Mouse (Mus musculus) CH12.LX (cell line): Measurements from ENCODE around the gene Foxa1.

Source experiments
- CTCF ChIP-seq, 2 experiments: IDR thresholded peaks in 1 of 2; conservative IDR thresholded peaks in 1 of 2; 2 replicates each; pipeline ENCODE4 v1.5.1; 2011 to 2012; ENCODE audit warnings: low read depth in 2 of 2, low read length in 2 of 2, improper control_type of control experiment in 1 of 2, inconsistent platforms in 1 of 2, mild to moderate bottlenecking in 1 of 2, moderate library complexity in 1 of 2
- E2F4 ChIP-seq: IDR thresholded peaks from 2 replicates; pipeline ENCODE4 v1.6.1; 2011; ENCODE audit warnings: low read depth, low read length, improper control_type of control experiment; ENCODE audit not compliant: insufficient replicate concordance
- EP300 ChIP-seq: IDR thresholded peaks from 2 replicates; pipeline ENCODE4 v1.6.1; 2011; ENCODE audit warnings: low read length, improper control_type of control experiment
- JUND ChIP-seq: conservative IDR thresholded peaks from 2 replicates; pipeline ENCODE4 v1.6.1; 2011; ENCODE audit warnings: low read depth, low read length, improper control_type of control experiment
- MAX ChIP-seq: IDR thresholded peaks from 2 replicates; pipeline ENCODE4 v1.6.1; 2011; ENCODE audit warnings: low read length, improper control_type of control experiment
- PAX5 ChIP-seq: IDR thresholded peaks from 2 replicates; pipeline ENCODE4 v1.6.1; 2012; ENCODE audit warnings: low read length, inconsistent platforms, mixed read lengths
- POLR2A ChIP-seq: IDR thresholded peaks from 2 replicates; pipeline ENCODE4 v1.6.1; 2011; ENCODE audit warnings: low read depth, mild to moderate bottlenecking, improper control_type of control experiment, low read length
- POLR2AphosphoS2 ChIP-seq: IDR thresholded peaks from 2 replicates; pipeline ENCODE4 v1.6.1; 2011; ENCODE audit warnings: low read depth, low read length, improper control_type of control experiment
- SMC3 ChIP-seq: IDR thresholded peaks from 2 replicates; pipeline ENCODE4 v1.6.1; 2011; ENCODE audit warnings: low read depth, low read length, improper control_type of control experiment
- UBTF ChIP-seq: IDR thresholded peaks from 2 replicates; pipeline ENCODE4 v1.6.1; 2012; ENCODE audit warnings: low read depth, mild to moderate bottlenecking, inconsistent platforms, low read length, improper control_type of control experiment, moderate library complexity
- ZC3H11A ChIP-seq: IDR thresholded peaks from 2 replicates; pipeline ENCODE4 v1.6.1; 2012; ENCODE audit warnings: low read depth, mild to moderate bottlenecking, inconsistent platforms, low read length, improper control_type of control experiment
- ZMIZ1 ChIP-seq: IDR thresholded peaks from 2 replicates; pipeline ENCODE4 v1.6.1; 2012; ENCODE audit warnings: low read depth, mild to moderate bottlenecking, inconsistent platforms, low read length, improper control_type of control experiment

DNA sequence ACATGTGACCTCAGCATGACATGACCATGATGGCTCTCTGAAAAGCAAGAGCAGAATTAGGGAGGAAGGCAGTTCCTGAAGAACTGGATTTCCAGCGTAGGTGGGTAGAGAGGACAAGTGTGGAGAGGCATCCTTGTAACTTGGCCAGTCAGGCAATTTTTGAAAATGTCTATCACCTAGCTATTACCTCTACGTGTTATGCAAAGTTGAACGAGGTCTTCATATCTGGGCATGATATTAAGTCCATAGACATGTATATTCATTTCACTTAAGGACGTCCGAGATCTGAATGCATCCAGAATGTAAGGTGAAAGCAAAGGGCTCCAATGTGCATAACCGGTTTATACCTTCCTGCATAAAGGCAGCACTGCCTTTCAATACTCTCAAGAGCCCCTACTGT is 5.6 kb downstream of the Foxa1 start:
- TF ChIP-seq CTCF (conservative IDR thresholded peaks at IDR 0.05 in 1 of 2, IDR thresholded peaks at IDR 0.05 in 1 of 2; ENCODE audit: low read depth in 2 of 2, low read length in 2 of 2): no peak
- no peak for TF ChIP-seq E2F4
- TF ChIP-seq PAX5: no peak
- TF ChIP-seq POLR2A: no peak
- no peak for TF ChIP-seq POLR2AphosphoS2
- no peak for TF ChIP-seq JUND
- TF ChIP-seq SMC3: no peak
- no peak for TF ChIP-seq ZC3H11A
- TF ChIP-seq MAX: no peak
- TF ChIP-seq UBTF: no peak
- TF ChIP-seq ZMIZ1: no peak
- TF ChIP-seq EP300: no peak
